Mouse (Mus musculus) skeletal muscle tissue, postnatal 0 days (tissue): Measurements from ENCODE around the gene Sphk2. TPM values are rescaled to one million over a fixed set of nuclear protein-coding genes. Genes with fewer than 3 reads are reported as not detected.

ENCODE experiments used
- polyA plus RNA-seq: library from polyadenylated mRNA; unstranded; fragments of >200 nt; fragmentation: Nextera tagmentation; extraction: Ambion mirVana; gene quantifications from 2 replicates; pipeline ENCODE4 v1.2.1, GENCODE M21; 2015

The Sphk2 gene
- 11.7 and 13.4 TPM in 2 replicates for polyA plus RNA-seq

DNA sequence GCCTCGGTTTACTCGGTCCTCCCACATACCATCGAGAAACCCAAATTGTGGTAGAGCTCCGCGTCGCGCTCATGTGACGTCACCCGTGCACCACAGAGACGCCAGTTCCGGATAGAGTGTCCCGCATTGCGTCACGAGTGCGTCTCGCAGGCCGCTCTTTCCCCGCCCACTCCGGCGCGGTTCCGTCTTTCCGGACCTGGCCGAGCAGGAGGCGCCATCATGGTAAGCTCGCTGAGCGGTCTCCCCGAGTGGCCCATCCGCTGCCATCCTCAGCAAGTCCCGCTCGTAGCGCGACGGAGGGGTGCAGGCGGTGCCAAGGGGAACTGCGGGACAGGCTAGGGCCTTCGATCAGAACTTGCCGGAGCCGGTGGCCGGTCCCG lies at the start of gene Sphk2:
Sphk2 (minus strand) TSS at position 85 of the 380 bp plus-strand sequence.

DNA sequence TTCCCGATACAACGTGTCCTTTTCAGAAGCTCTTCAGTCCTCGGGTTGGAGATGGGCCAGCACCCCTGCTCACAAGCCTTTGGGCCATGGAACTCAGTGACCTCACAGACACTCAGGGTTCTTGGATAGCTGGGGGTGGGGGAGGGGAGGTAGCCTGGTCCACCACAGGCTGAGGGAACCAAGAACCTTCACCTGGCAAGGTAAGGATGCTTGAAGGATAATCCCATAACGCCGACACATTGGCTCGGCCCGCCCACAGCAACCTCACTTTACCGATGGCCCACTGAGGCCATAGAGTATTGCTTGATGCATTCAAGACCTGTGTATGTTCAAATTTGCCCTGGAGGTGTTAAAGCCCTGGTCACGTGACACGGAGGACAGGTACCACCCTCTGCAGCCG lies 7.9 kb upstream of the Sphk2 start, which contains the start of gene Spaca4:
Spaca4 (minus strand) TSS at position 101 of the 400 bp plus-strand sequence.

DNA sequence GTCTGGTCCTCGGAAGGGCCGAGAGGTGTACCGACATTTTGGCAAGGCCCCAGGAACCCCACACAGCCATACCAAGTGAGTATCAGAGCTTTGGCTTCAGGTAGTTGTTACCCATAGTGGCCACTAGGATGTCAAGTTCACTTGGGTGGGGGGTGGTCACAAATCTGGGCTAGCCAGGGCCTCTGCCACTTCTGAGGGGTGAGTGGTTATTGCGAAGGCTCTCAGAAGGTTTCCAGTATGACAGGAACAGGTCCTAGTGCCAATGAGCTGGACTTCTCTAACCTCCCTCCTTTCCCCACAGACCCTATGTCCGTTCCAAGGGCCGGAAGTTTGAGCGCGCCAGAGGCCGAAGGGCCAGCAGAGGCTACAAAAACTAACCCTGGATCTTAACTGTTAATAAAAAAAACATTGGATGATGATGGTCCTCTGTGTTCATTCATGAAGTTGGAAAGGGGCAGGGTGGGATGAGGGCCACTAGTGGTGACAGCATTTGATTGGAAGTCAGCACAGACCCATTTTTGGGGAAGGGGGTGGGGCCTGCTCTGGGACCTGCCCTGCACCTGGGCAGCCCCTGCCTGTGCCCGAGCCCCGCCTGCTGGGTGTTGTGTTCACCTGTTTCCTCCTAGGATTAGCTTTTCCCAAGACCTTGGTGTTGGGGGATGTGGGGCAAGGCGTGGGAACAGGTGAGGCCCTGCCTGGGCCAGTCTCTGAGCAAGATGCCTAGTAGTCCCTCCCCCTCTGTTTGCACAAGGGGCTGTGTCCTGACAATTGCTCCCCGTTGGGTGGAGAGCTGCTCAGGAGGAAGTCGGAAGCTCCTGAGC lies 2.8 kb upstream of the Sphk2 start, which contains the start of gene Fam83e:
Fam83e (plus strand) TSS at position 800 of the 821 bp plus-strand sequence.

DNA sequence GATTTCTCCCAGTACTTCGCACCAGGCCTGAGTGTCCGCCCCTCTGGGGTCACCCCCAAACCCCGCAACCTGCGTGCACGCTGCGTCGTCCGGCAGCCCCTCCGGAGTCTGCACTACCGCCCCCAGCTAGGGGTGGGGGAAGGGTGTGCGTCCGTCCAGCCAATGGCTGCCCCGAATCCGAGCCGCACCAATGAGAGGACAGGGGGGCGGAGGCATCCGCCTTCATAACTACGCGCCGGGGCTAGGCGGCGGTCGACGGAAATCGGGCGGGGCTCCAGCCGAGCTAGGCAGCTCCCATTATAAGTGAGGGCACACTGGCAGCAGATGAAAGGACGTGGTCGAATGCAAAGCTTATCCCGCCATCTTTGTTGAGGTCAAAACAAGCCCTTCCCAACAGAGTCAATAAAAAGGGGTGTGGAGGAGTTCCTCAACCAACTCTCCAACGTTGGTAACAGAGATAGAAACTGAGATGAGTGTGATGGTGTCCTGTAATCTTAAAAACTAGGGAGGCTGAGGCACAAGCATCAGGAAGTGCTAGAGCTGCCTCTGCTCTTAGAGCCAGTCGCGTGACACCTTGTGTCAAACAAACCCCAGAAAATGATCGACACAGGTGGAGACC lies 2.6 kb downstream of the Sphk2 start, which contains the start of gene Rpl18:
Rpl18 (plus strand) TSS at position 368 of the 619 bp plus-strand sequence.

GRCm38 (mm10) chr7:45704730-45705442 lies 12.9 kb downstream of the Sphk2 start, which contains the start of gene Dbp:
Gene Dbp, plus strand, starts transcription at chr7:45705088.

DNA sequence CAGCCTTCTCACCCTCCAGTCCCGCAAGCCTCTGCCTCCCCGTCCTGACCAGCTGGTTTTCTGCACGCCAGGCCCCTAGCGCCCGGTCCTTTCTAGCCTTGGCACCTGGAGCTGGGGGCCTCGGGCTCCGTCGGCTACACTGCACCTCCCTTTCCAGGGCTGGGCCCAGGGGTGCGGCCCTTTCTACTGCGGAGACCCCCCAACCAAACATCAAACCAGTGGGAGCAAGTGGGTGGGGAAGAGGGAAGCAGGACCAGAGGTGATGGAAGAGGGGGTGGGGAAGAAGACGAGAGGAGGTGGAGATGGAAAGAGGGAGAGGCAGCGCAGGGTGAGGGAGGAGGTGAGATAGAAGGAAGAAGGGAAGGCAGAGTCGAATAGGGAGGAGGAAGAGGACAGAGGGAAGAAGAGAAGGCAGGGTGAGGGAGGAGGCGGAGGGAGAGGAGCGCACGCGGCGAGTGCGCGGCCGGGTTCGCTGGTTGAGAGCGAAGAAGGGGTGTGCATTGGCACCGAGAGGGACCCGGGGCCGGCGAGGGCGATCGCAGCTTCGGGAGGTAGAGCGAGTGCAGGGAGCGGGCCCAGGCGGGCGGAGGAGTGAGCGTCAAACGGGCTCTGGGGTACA lies 18.2 kb downstream of the Sphk2 start, which contains the start of gene Car11:
Car11 (plus strand) TSS at position 321 of the 619 bp plus-strand sequence.

GRCm38 (mm10) chr7:45693921-45694591 lies 23.7 kb downstream of the Sphk2 start, which contains the start of gene Sec1:
Gene Sec1, minus strand, starts transcription at chr7:45694402.

DNA sequence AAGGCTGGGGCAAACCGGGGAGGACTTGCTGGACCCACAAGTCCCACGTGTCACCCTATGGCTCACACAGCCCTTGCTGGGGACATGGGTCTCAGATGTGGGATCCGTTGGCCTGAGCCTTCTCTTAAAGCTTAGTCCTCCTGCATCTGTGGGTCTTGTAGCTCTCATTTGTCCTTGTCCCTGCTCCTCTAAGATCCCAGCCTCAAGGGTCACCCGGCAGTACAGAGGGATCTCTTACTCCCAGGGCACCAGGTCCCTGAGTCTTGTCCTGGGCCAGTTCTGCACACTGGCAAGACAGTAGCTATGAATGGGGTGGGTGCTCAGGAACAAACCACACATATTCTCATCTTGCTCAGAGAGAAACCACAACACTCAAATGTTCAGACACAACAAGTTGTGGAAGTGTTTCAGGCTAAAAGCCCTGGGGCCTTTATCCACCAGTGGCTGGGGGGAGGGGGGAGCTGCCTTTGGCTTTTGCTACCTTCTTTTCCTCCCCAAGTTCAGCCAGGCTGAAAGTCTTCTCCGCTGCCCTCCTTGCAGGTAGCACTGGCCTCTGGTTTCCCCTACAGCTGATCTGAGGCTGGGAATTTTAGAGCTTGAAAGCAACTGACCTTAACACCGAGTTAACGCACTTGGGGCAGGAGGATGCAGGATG lies 34.3 kb downstream of the Sphk2 start, which contains the start of gene Ntn5:
Ntn5 (plus strand) TSS at position 627 of the 655 bp plus-strand sequence.

GRCm38 (mm10) chr7:45666161-45666560 lies 51.6 kb downstream of the Sphk2 start, which contains the start of gene Fut2:
Gene Fut2, minus strand, starts transcription at chr7:45666394.

Other genes starting within 250 kb of the Sphk2 start
- gene Tulp2, start 236.1 kb downstream of the Sphk2 start, polyA plus RNA-seq = 0.06 and 0.12 TPM in 2 replicates
- gene Gm45808, start 231.2 kb downstream of the Sphk2 start, polyA plus RNA-seq = not detected in 2 replicates
- gene Dhdh, start 229.2 kb downstream of the Sphk2 start, polyA plus RNA-seq = 7.1 and 7.2 TPM in 2 replicates
- gene Nucb1, start 207.6 kb downstream of the Sphk2 start, polyA plus RNA-seq = 124 and 146 TPM in 2 replicates
- 19.1 and 19.6 TPM in 2 replicates for gene Ppp1r15a, start 191.7 kb downstream of the Sphk2 start, polyA plus RNA-seq
- gene Plekha4, start 191.7 kb downstream of the Sphk2 start, polyA plus RNA-seq = 5.6 and 8.0 TPM in 2 replicates
- 6.1 and 7.2 TPM in 2 replicates for gene Hsd17b14, start 163.1 kb downstream of the Sphk2 start, polyA plus RNA-seq
- gene Bcat2, start 147.8 kb downstream of the Sphk2 start, polyA plus RNA-seq = 35.4 and 88.9 TPM in 2 replicates
- gene Fgf21, start 102.5 kb downstream of the Sphk2 start, polyA plus RNA-seq = 0.18 TPM in 1 of 2 replicates, not detected in the other
- gene Fut1, start 100.7 kb downstream of the Sphk2 start, polyA plus RNA-seq = 0.05 TPM in 1 of 2 replicates, not detected in the other
- 0.06 TPM in 1 of 2 replicates, not detected in the other for gene Izumo1, start 96.2 kb downstream of the Sphk2 start, polyA plus RNA-seq
- gene Rasip1, start 90.5 kb downstream of the Sphk2 start, polyA plus RNA-seq = 10.3 and 13.9 TPM in 2 replicates
- gene Mamstr, start 78.0 kb downstream of the Sphk2 start, polyA plus RNA-seq = 139 and 174 TPM in 2 replicates
- gene Fut2, start 51.6 kb downstream of the Sphk2 start, polyA plus RNA-seq = 1.9 and 2.1 TPM in 2 replicates
- 1.6 and 1.7 TPM in 2 replicates for gene Ntn5, start 34.0 kb downstream of the Sphk2 start, polyA plus RNA-seq
- gene Sec1, start 23.6 kb downstream of the Sphk2 start, polyA plus RNA-seq = 0.33 and 0.40 TPM in 2 replicates
- 2.4 and 3.0 TPM in 2 replicates for gene Car11, start 18.2 kb downstream of the Sphk2 start, polyA plus RNA-seq
- gene Dbp, start 12.9 kb downstream of the Sphk2 start, polyA plus RNA-seq = 9.9 and 10.3 TPM in 2 replicates
- 568 and 577 TPM in 2 replicates for gene Rpl18, start 2.5 kb downstream of the Sphk2 start, polyA plus RNA-seq
- 0.10 and 0.17 TPM in 2 replicates for gene Fam83e, start 3.2 kb upstream of the Sphk2 start, polyA plus RNA-seq
- gene Spaca4, start 7.8 kb upstream of the Sphk2 start, polyA plus RNA-seq = not detected in 2 replicates
- gene Lmtk3, start 65.7 kb upstream of the Sphk2 start, polyA plus RNA-seq = 0.18 TPM in 1 of 2 replicates, not detected in the other
- gene Sult2b1, start 66.7 kb upstream of the Sphk2 start, polyA plus RNA-seq = 0.21 and 5.3 TPM in 2 replicates
- 42.5 and 48.2 TPM in 2 replicates for gene Cyth2, start 96.6 kb upstream of the Sphk2 start, polyA plus RNA-seq
- gene Kcnj14, start 106.8 kb upstream of the Sphk2 start, polyA plus RNA-seq = 0.31 and 0.54 TPM in 2 replicates
- gene Grwd1, start 112.9 kb upstream of the Sphk2 start, polyA plus RNA-seq = 27.3 and 27.6 TPM in 2 replicates
- gene Kdelr1, start 154.8 kb upstream of the Sphk2 start, polyA plus RNA-seq = 37.5 and 44.5 TPM in 2 replicates
- 0.33 and 0.34 TPM in 2 replicates for gene Grin2d, start 160.4 kb upstream of the Sphk2 start, polyA plus RNA-seq
- gene Syngr4, start 178.7 kb upstream of the Sphk2 start, polyA plus RNA-seq = 0.45 and 1.2 TPM in 2 replicates
- gene Tmem143, start 178.9 kb upstream of the Sphk2 start, polyA plus RNA-seq = 9.8 and 11.6 TPM in 2 replicates
- 111 and 129 TPM in 2 replicates for gene Emp3, start 203.4 kb upstream of the Sphk2 start, polyA plus RNA-seq
- gene Ccdc114, start 206.1 kb upstream of the Sphk2 start, polyA plus RNA-seq = 2.0 and 2.4 TPM in 2 replicates